Mouse (Mus musculus) spleen, adult 18-20 months (tissue): Measurements from ENCODE around the gene Btbd35f10.
"Not testable (repeated sequence)": the region's sequence is repeated elsewhere in the genome, so short reads cannot be mapped to it uniquely, and the experiment has no call there.

Experiments used
- DNase-seq, 2 experiments: peaks; one replicate each; pipeline ENCODE4 v3.0.0; 2022; ENCODE audit warnings: mixed read lengths in 2 of 2

The Btbd35f10 gene

GRCm38 (mm10) chrX:3752785-3753184, at the start of gene Btbd35f10:
TSS of gene Btbd35f10 (minus strand) at chrX:3752885.
- DNase-seq, result not testable (repeated sequence)
